Mouse (Mus musculus) heart, postnatal 0 days (tissue): ENCODE measurements around the gene Pam.

Source experiments
- CTCF ChIP-seq: IDR thresholded peaks from 2 replicates; pipeline ENCODE4 v1.5.1; 2016; ENCODE audit warnings: antibody characterized with exemption, control low read depth, low read depth
- EP300 ChIP-seq: IDR thresholded peaks from 2 replicates; pipeline ENCODE4 v1.6.1; 2016; ENCODE audit warnings: antibody characterized with exemption, low read depth

- TF ChIP-seq CTCF (no peak), EP300 (no peak)
Observed at GRCm38 (mm10) chr1:98070743-98071325, 24.6 kb downstream of the Pam start.
